Mouse (Mus musculus) hindbrain, embryonic 11.5 days (tissue): ENCODE measurements around the gene Phox2b. TPM values are rescaled to one million over a fixed set of nuclear protein-coding genes. Genes with fewer than 3 reads are reported as not detected.
A peak's percentile ranks its signal among the peaks of the same experiment; 100 is the strongest.

ENCODE experiments used
- ATAC-seq: fragments of 200-750 bp; cut with Nextera tagmentation; 2 replicates; pipeline ENCODE4 v1.8.0; 2017; ENCODE audit warnings: mild to moderate bottlenecking, moderate TSS enrichment, moderate library complexity; ENCODE audit not compliant: low FRiP score
- DNase-seq: peaks from one replicate; pipeline ENCODE4 v3.0.0-alpha.2; 2015; ENCODE audit warnings: low spot score
- H3K27ac ChIP-seq: fragments of 300-500 bp; sonication (generic); 2 replicates; pipeline ENCODE4 v1.5.1; 2014; ENCODE audit warnings: mild to moderate bottlenecking, low read depth, low read length
- H3K27me3 ChIP-seq: fragments of 300-500 bp; sonication (generic); 2 replicates; pipeline ENCODE4 v1.6.1; 2014; ENCODE audit warnings: mild to moderate bottlenecking, low read length, moderate library complexity, mixed read lengths; ENCODE audit not compliant: control insufficient read depth, insufficient read depth
- H3K36me3 ChIP-seq: fragments of 300-500 bp; sonication (generic); 2 replicates; pipeline ENCODE4 v1.6.1; 2014; ENCODE audit warnings: mild to moderate bottlenecking, low read length, moderate library complexity, mixed read lengths; ENCODE audit not compliant: control insufficient read depth, insufficient read depth
- H3K4me1 ChIP-seq: fragments of 300-500 bp; sonication (generic); replicated peaks from 2 replicates; pipeline ENCODE4 v1.6.1; 2014; ENCODE audit warnings: low read length, mixed read lengths; ENCODE audit not compliant: control insufficient read depth, insufficient read depth
- H3K4me2 ChIP-seq: fragments of 300-500 bp; sonication (generic); replicated peaks from 2 replicates; pipeline ENCODE4 v1.6.1; 2014; ENCODE audit warnings: mild to moderate bottlenecking, low read depth, low read length
- H3K4me3 ChIP-seq: fragments of 300-500 bp; sonication (generic); 2 replicates; pipeline ENCODE4 v1.5.1; 2014; ENCODE audit warnings: low read depth, low read length
- H3K9ac ChIP-seq: fragments of 300-500 bp; sonication (generic); 2 replicates; pipeline ENCODE4 v1.6.1; 2014; ENCODE audit warnings: low read depth, low read length
- H3K9me3 ChIP-seq: fragments of 300-500 bp; sonication (generic); 2 replicates; pipeline ENCODE4 v1.6.1; 2016; ENCODE audit warnings: low read length; ENCODE audit not compliant: control insufficient read depth
- WGBS: fragments of 180-500 bp; shearing (Covaris S2); extraction: QIAGEN DNeasy Blood & Tissue Kit; methylation state at CpG from one replicate; pipeline ENCODE4 v1.1.7; 2014; 5-methylcytosine and 5-hydroxymethylcytosine counted together
- polyA plus RNA-seq: library from polyadenylated mRNA; unstranded; fragments of >200 nt; fragmentation: Nextera tagmentation; extraction: Ambion mirVana; gene quantifications from 2 replicates; pipeline ENCODE4 v1.2.1, GENCODE M21; 2014

Phox2b gene
- polyA plus RNA-seq, 1 experiment from 2014 or later = 42.3 TPM

DNA sequence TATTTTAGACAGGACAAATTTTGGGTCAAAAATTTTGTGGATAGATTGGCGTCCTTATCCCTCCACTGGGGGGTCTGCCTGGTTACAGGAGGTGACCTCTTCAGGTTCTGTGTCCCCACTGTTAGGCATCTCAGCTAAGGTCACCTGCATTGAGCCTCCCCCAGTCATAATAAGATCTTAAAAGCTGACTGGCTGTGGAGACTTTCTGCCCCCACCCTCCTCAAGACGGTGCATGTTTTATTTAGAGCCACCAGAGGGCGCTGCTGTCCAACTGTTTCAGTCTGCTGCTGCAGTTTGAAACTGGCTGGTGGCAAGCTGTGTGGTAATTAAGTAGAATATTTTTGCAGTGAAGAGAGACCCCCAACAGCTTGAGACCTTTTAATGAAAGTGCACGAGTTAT lies 51.1 kb downstream of the Phox2b start:
- H3K27ac ChIP-seq = no peak overlapping the region
- no peak overlapping the region for H3K9ac ChIP-seq
- H3K4me2 ChIP-seq = no peak overlapping the region
- H3K4me1 ChIP-seq = no peaks in the 10 kb centered on the region
- no peaks in the 10 kb centered on the region for H3K27me3 ChIP-seq
- WGBS = 11% methylated on average over 4 of the region's 4 CpGs
- no peaks in the 10 kb centered on the region for H3K36me3 ChIP-seq
- H3K4me3 ChIP-seq = no peak overlapping the region
- peak; percentile 43; the same call in 1 of the 2 replicates for ATAC-seq
- DNase-seq = peak; percentile 84
- no peaks in the 10 kb centered on the region for H3K9me3 ChIP-seq

Other genes with a start within 250 kb of the Phox2b start
- gene Tmem33, start 161.3 kb upstream of the Phox2b start, polyA plus RNA-seq = 112 and 118 TPM in 2 replicates
- gene Slc30a9, start 207.7 kb upstream of the Phox2b start, polyA plus RNA-seq = 166 and 178 TPM in 2 replicates